Mouse (Mus musculus): ENCODE results near the gene Nrxn3. TPM values are rescaled to one million over a fixed set of nuclear protein-coding genes. Genes with fewer than 3 reads are reported as not detected.

Nrxn3 gene
- polyA plus RNA-seq, 1 experiment from 2014 or later: 6.9 TPM

- no peak overlapping the region for H3K4me3 ChIP-seq
- H3K9me3 ChIP-seq: no peaks in the 10 kb centered on the region
- peaks cover 6% of the 10 kb centered on the region; the same call in 1 of the 2 replicates for H3K4me1 ChIP-seq
- DNase-seq (ENCODE audit: extremely low spot score, low spot score): no peak
- H3K27ac ChIP-seq: no peak overlapping the region
- no peaks in the 10 kb centered on the region for H3K36me3 ChIP-seq (replicated peaks)
- H3K27me3 ChIP-seq (ENCODE audit: poor library complexity, severe bottlenecking): no peaks in the 10 kb centered on the region
- WGBS: 82% methylated on average over 6 of the region's 6 CpGs
Observed at GRCm38 (mm10) chr12:89106881-89107584, 384.4 kb downstream of the Nrxn3 start.

GRCm38 (mm10) chr12:89109779-89110335 is 387.2 kb downstream of the Nrxn3 start:
- Histone ChIP-seq H3K27ac (no peak overlapping the region), H3K27me3 (ENCODE audit: poor library complexity, severe bottlenecking) (no peaks in the 10 kb centered on the region), H3K9me3 (no peaks in the 10 kb centered on the region), H3K4me3 (no peak overlapping the region), H3K4me1 (peaks cover 6% of the 10 kb centered on the region; the same call in 1 of the 2 replicates), H3K36me3 (replicated peaks) (no peaks in the 10 kb centered on the region)
- DNase-seq (ENCODE audit: extremely low spot score, low spot score): no peak
- 82% methylated on average over 7 of the region's 7 CpGs for WGBS

- Histone ChIP-seq H3K36me3 (replicated peaks) (no peaks in the 10 kb centered on the region), H3K9me3 (no peaks in the 10 kb centered on the region), H3K27me3 (ENCODE audit: poor library complexity, severe bottlenecking) (no peaks in the 10 kb centered on the region), H3K27ac (no peak overlapping the region), H3K4me3 (no peak overlapping the region), H3K4me1 (peaks cover 3% of the 10 kb centered on the region; the same call in 1 of the 2 replicates)
- 85% methylated on average over 4 of the region's 4 CpGs for WGBS
- no peak for DNase-seq (ENCODE audit: extremely low spot score, low spot score)
Observed at GRCm38 (mm10) chr12:89128602-89129001, 405.9 kb downstream of the Nrxn3 start.

- H3K36me3 ChIP-seq (replicated peaks): no peaks in the 10 kb centered on the region
- no peaks in the 10 kb centered on the region for H3K27me3 ChIP-seq (ENCODE audit: poor library complexity, severe bottlenecking)
- no peak overlapping the region for H3K4me3 ChIP-seq
- WGBS: 71% methylated on average over 9 of the region's 9 CpGs
- no peaks in the 10 kb centered on the region for H3K9me3 ChIP-seq
- H3K4me1 ChIP-seq: peaks cover 3% of the 10 kb centered on the region; the same call in 1 of the 2 replicates
- no peak overlapping the region for H3K27ac ChIP-seq
- no peak for DNase-seq (ENCODE audit: extremely low spot score, low spot score)
Observed at GRCm38 (mm10) chr12:89129139-89129907, 406.6 kb downstream of the Nrxn3 start.

GRCm38 (mm10) chr12:89134333-89134732 is 411.7 kb downstream of the Nrxn3 start:
- Histone ChIP-seq H3K27me3 (ENCODE audit: poor library complexity, severe bottlenecking) (no peaks in the 10 kb centered on the region), H3K36me3 (replicated peaks) (no peaks in the 10 kb centered on the region), H3K9me3 (no peaks in the 10 kb centered on the region), H3K27ac (no peak overlapping the region), H3K4me3 (no peak overlapping the region), H3K4me1 (peaks cover under 1% of the 10 kb centered on the region; the same call in 1 of the 2 replicates)
- DNase-seq (ENCODE audit: extremely low spot score, low spot score): no peak
- WGBS: 73% methylated on average over 2 of the region's 2 CpGs

- no peak overlapping the region for H3K27ac ChIP-seq
- no peaks in the 10 kb centered on the region for H3K9me3 ChIP-seq
- no peaks in the 10 kb centered on the region for H3K27me3 ChIP-seq (ENCODE audit: poor library complexity, severe bottlenecking)
- no peak for DNase-seq (ENCODE audit: extremely low spot score, low spot score)
- no peaks in the 10 kb centered on the region for H3K4me1 ChIP-seq
- WGBS: 71% methylated on average over 8 of the region's 8 CpGs
- H3K4me3 ChIP-seq: no peak overlapping the region
- no peaks in the 10 kb centered on the region for H3K36me3 ChIP-seq (replicated peaks)
Observed at GRCm38 (mm10) chr12:89134774-89135307, 412.2 kb downstream of the Nrxn3 start.

- Histone ChIP-seq H3K9me3 (no peaks in the 10 kb centered on the region), H3K27me3 (ENCODE audit: poor library complexity, severe bottlenecking) (no peaks in the 10 kb centered on the region), H3K4me3 (no peak overlapping the region; the same call in 1 of the 2 replicates), H3K4me1 (peaks cover 16% of the 10 kb centered on the region), H3K27ac (0 out of 2 replicates have a peak overlapping the region, but pooled peaks have one; percentile 11), H3K36me3 (replicated peaks) (no peaks in the 10 kb centered on the region)
- WGBS: 30% methylated on average over 3 of the region's 3 CpGs
- peak; percentile 18 for DNase-seq (ENCODE audit: extremely low spot score, low spot score)
Observed at GRCm38 (mm10) chr12:89148974-89149411, 426.3 kb downstream of the Nrxn3 start.

- no peak for DNase-seq (ENCODE audit: extremely low spot score, low spot score)
- H3K27ac ChIP-seq: no peak overlapping the region
- no peaks in the 10 kb centered on the region for H3K27me3 ChIP-seq (ENCODE audit: poor library complexity, severe bottlenecking)
- no peak overlapping the region for H3K4me3 ChIP-seq
- no peaks in the 10 kb centered on the region for H3K36me3 ChIP-seq (replicated peaks)
- H3K9me3 ChIP-seq: no peaks in the 10 kb centered on the region
- 69% methylated on average over 2 of the region's 2 CpGs for WGBS
- peaks cover 16% of the 10 kb centered on the region for H3K4me1 ChIP-seq
Observed at GRCm38 (mm10) chr12:89149455-89149854, 426.8 kb downstream of the Nrxn3 start.

GRCm38 (mm10) chr12:89156086-89156757 is 433.5 kb downstream of the Nrxn3 start:
- Histone ChIP-seq H3K4me3 (no peak overlapping the region), H3K9me3 (no peaks in the 10 kb centered on the region), H3K4me1 (no peaks in the 10 kb centered on the region), H3K36me3 (replicated peaks) (no peaks in the 10 kb centered on the region), H3K27me3 (ENCODE audit: poor library complexity, severe bottlenecking) (no peaks in the 10 kb centered on the region), H3K27ac (no peak overlapping the region)
- DNase-seq (ENCODE audit: extremely low spot score, low spot score): no peak
- 93% methylated on average over 9 of the region's 9 CpGs for WGBS

GRCm38 (mm10) chr12:89159353-89159752 is 436.7 kb downstream of the Nrxn3 start:
- H3K9me3 ChIP-seq: no peaks in the 10 kb centered on the region
- H3K27me3 ChIP-seq (ENCODE audit: poor library complexity, severe bottlenecking): no peaks in the 10 kb centered on the region
- no peak overlapping the region for H3K4me3 ChIP-seq
- 79% methylated on average over 8 of the region's 8 CpGs for WGBS
- no peaks in the 10 kb centered on the region for H3K36me3 ChIP-seq (replicated peaks)
- H3K27ac ChIP-seq: no peak overlapping the region
- no peak for DNase-seq (ENCODE audit: extremely low spot score, low spot score)
- H3K4me1 ChIP-seq: no peaks in the 10 kb centered on the region

GRCm38 (mm10) chr12:89174306-89175159 is 451.9 kb downstream of the Nrxn3 start:
- Histone ChIP-seq H3K9me3 (no peaks in the 10 kb centered on the region), H3K4me3 (no peak overlapping the region), H3K27me3 (ENCODE audit: poor library complexity, severe bottlenecking) (0 out of 2 replicates have a peak, but pooled peaks cover 4% of the 10 kb centered on the region), H3K4me1 (peaks cover 12% of the 10 kb centered on the region), H3K27ac (no peak overlapping the region), H3K36me3 (replicated peaks) (no peaks in the 10 kb centered on the region)
- 34% methylated on average over 12 of the region's 12 CpGs for WGBS
- no peak for DNase-seq (ENCODE audit: extremely low spot score, low spot score)

All from forebrain, embryonic 10.5 days (tissue).